Mouse (Mus musculus): ENCODE measurements at regions not wholly inside any gene's neighbourhood (a gene's known extent, or its start where the extent isn't known, plus 50 kb on each side); places are given as distances from the start of the nearest gene placed in this dataset.

DNA sequence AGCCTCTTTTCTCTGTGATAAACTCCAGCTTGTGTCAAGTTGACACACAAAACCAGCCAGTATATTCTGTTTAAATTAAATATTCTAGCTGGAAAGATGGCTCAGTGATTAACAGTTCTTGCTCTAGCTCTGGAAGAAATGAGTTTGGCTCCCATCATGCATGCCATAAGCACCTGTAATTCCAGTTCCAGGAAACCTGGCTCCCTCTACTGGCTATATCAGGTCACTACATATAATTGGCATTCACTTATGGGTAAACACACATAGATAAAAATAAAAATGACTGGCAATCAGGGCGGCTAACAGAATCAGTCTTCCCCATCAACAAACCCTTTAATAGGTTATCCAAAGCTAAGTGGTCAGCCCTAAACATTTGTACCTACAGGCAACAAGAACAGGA is 194.2 kb downstream of the Alx1 start:
- H3K27ac ChIP-seq: no peak overlapping the region
- intact Hi-C loops (cut with DNase I): no loop called here
- H3K4me3 ChIP-seq: no peak overlapping the region
- no peak for DNase-seq
- TF ChIP-seq CTCF (IDR thresholded peaks at IDR 0.05): peak; percentile 40; the same call in 1 of the 2 replicates

DNA sequence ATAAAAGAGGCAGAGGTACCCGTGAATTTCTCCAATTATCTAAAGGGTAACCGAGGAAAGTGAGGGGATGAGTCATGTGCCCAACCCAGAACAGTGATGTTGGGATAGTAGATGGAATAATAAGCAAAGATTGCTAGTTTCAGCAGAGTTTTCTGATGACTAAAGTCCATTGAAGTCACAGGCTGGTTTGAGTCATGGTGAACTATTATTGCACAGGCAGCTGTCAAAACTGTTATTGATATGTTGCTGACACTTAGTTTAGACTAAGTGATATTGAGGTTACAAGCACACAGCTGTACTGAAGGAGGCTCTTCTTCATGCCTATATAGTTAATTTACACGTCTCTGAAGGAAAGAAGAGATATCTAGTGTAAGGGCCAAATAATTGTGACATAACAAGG is 200.4 kb downstream of the Alx1 start:
- Histone ChIP-seq H3K27ac (no peak overlapping the region), H3K4me3 (no peak overlapping the region)
- no peak for DNase-seq
- TF ChIP-seq CTCF (IDR thresholded peaks at IDR 0.05): no peak
- intact Hi-C loops (cut with DNase I): loop anchor here (10.0 kb wide), 1 partner anchor 375 kb away; no protein-coding TSS in a partner anchor

DNA sequence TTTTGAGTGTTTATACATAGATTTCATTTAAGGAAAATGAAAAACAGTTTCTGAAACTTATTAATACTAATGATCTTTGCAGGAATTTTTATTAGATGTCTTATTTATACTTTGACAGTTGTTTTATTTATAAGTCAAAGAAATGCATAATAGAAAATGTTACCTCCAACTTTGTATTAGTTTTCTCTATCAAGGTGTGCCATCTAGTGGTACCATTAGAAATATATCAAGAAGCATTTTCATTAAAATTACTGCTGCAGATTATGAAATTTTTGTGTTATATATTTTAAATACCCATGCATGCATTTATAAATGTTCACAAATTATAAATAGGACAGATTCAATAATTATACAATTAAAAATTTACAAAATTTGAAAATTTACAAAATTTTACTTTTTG is 206.6 kb downstream of the Alx1 start:
- H3K4me3 ChIP-seq: no peak overlapping the region
- no peak for DNase-seq
- peak; percentile 58 for TF ChIP-seq CTCF (IDR thresholded peaks at IDR 0.05)
- intact Hi-C loops (cut with DNase I): loop anchor here (5.0 to 10.0 kb wide), 2 partner anchors 331 to 369 kb away; partner anchors contain the start of gene Nts
- H3K27ac ChIP-seq: no peak overlapping the region

- no peak for TF ChIP-seq CTCF (IDR thresholded peaks at IDR 0.05)
- no peak for DNase-seq
- Histone ChIP-seq H3K27ac (no peak overlapping the region), H3K4me3 (no peak overlapping the region)
- intact Hi-C loops (cut with DNase I): no loop called here
Measured at GRCm38 (mm10) chr10:102801391-102801790, 228.6 kb downstream of the Alx1 start.

DNA sequence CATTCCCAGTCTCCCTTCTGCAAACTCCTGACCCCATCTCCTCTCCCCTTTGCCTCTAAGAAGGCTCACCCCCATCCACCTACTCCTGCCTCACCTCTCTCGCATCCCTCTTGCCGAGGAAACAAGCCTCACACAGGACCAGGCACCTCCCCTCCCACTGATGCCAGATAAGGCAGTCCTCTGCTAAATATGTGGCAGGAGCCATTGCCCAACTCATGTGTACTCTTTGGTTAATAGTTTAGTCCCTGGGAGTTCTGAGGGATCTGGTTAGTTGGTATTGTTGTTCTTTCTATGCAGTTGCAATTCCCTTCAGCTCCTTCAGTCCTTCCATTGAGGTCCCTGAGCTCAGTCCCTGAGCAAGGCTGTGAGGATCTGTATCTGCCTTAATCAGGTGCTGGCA is 250.8 kb downstream of the Alx1 start:
- H3K27ac ChIP-seq: no peak overlapping the region
- H3K4me3 ChIP-seq: no peak overlapping the region
- intact Hi-C loops (cut with DNase I): no loop called here
- no peak for TF ChIP-seq CTCF (IDR thresholded peaks at IDR 0.05)
- no peak for DNase-seq

DNA sequence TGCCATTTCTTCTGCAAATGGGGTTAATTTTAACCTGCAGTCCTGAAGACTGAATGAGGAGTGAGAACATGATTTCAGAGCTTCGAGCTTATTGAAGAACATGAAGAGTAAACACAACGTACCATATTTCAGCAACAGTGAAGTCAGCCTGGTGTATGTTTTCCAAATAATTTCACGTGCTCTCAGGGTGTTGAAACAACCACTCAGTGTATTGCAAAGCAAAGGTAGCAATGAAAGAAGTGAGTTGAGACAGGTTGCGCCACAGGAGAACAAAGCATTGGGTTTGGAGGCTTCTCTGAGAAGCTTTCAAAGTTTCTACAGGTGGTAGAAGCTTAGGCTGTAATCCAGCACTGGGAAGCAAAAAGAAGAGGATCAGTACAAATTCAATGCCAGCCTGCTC is 251.7 kb downstream of the Rassf9 start:
- Histone ChIP-seq H3K27ac (no peak overlapping the region), H3K4me3 (no peak overlapping the region)
- TF ChIP-seq CTCF (IDR thresholded peaks at IDR 0.05): no peak
- intact Hi-C loops (cut with DNase I): no loop called here
- no peak for DNase-seq

GRCm38 (mm10) chr10:102762378-102762777 is 250.4 kb downstream of the Rassf9 start:
- H3K27ac ChIP-seq: no peak overlapping the region
- intact Hi-C loops (cut with DNase I): no loop called here
- DNase-seq: no peak
- no peak overlapping the region for H3K4me3 ChIP-seq
- TF ChIP-seq CTCF (IDR thresholded peaks at IDR 0.05): no peak

GRCm38 (mm10) chr10:102735207-102735606 is 223.2 kb downstream of the Rassf9 start:
- intact Hi-C loops (cut with DNase I): loop anchor here (2.0 kb wide), 1 partner anchor 236 kb away; no protein-coding TSS in a partner anchor
- Histone ChIP-seq H3K4me3 (no peak overlapping the region), H3K27ac (no peak overlapping the region; the same call in 1 of the 2 replicates)
- peak; percentile 67 for TF ChIP-seq CTCF (IDR thresholded peaks at IDR 0.05)
- DNase-seq: no peak

DNA sequence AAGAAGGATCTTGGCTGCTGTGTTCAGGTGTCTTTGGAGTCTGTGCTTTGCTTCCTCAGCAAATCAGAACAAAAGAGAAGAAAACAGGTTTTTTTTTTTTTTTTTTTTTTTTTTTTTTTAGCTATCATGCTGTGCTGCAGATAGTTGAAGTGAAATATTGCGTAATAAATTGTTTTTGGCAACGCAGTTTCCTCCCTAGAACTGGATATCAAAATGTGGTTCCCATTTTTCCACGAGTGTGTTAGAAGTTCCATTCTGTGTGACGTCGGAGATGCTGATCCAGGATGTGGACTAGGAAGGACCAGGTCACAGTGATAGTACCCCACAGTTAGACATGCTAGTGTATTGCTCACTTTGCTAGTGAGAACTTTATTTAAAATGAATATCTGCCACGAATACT is 220.4 kb downstream of the Rassf9 start:
- intact Hi-C loops (cut with DNase I): no loop called here
- Histone ChIP-seq H3K27ac (no peak overlapping the region), H3K4me3 (no peak overlapping the region)
- DNase-seq: no peak
- no peak for TF ChIP-seq CTCF (IDR thresholded peaks at IDR 0.05)

DNA sequence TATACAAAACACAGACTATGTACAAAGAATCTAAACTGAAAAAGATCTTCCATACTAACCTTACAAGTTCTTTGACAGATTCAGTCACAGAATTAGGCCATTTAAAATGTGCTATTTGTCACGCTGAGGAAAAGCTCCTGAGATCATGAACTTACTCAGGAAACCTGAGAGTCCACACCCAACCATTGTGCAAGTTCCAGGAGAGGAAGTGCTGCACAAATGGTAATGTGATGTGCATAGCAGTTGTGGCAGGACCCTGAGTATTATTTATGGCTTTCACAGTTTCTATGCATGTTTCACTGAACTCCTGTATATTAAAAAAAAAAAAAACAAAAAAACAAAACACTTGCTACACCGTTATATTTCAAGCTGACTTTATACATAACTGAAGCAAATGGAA is 200.2 kb downstream of the Rassf9 start:
- no peak for TF ChIP-seq CTCF (IDR thresholded peaks at IDR 0.05)
- H3K27ac ChIP-seq: peak overlapping the region; percentile 76
- DNase-seq: no peak
- intact Hi-C loops (cut with DNase I): no loop called here
- no peak overlapping the region for H3K4me3 ChIP-seq

- Histone ChIP-seq H3K4me3 (no peak overlapping the region), H3K27ac (no peak overlapping the region)
- no peak for DNase-seq
- no peak for TF ChIP-seq CTCF (IDR thresholded peaks at IDR 0.05)
- intact Hi-C loops (cut with DNase I): no loop called here
Measured at GRCm38 (mm10) chr10:102705848-102706247, 193.8 kb downstream of the Rassf9 start.

- Histone ChIP-seq H3K4me3 (no peak overlapping the region), H3K27ac (no peak overlapping the region)
- TF ChIP-seq CTCF (IDR thresholded peaks at IDR 0.05): no peak
- intact Hi-C loops (cut with DNase I): no loop called here
- DNase-seq: no peak
Measured at GRCm38 (mm10) chr10:102694810-102695209, 182.8 kb downstream of the Rassf9 start.

GRCm38 (mm10) chr10:102689966-102690365 is 177.9 kb downstream of the Rassf9 start:
- DNase-seq: no peak
- Histone ChIP-seq H3K27ac (peak overlapping the region; percentile 41), H3K4me3 (no peak overlapping the region)
- TF ChIP-seq CTCF (IDR thresholded peaks at IDR 0.05): no peak
- intact Hi-C loops (cut with DNase I): no loop called here

GRCm38 (mm10) chr10:102686667-102687397 is 174.8 kb downstream of the Rassf9 start:
- no peak for TF ChIP-seq CTCF (IDR thresholded peaks at IDR 0.05)

More at GRCm38 (mm10) chr10:102686667-102687397, 174.8 kb downstream of the Rassf9 start:
- no peak for DNase-seq
- intact Hi-C loops (cut with DNase I): no loop called here
- Histone ChIP-seq H3K4me3 (no peak overlapping the region), H3K27ac (peak overlapping the region; percentile 57)
